Mouse (Mus musculus) mouse embryonic stem cell (cell line): Measurements from ENCODE around the gene Dlk1.

Source experiments
- in situ Hi-C, 2 experiments: fragments of 300-500 bp; cut with MboI; formaldehyde crosslinking; loops; 1 replicate in 1 of 2; 3 replicates in 1 of 2; pipeline ENCODE4 v1.14.3; 2019 to 2020; ENCODE audit warnings: low sequenced_read_pairs in 2 of 2, low pct_unique_long_range_greater_than_20kb in 1 of 2, mixed read lengths in 1 of 2; ENCODE audit not compliant: unreplicated experiment in 1 of 2

The Dlk1 gene

GRCm38 (mm10) chr12:109452592-109452991 is at the start of gene Dlk1:
Gene Dlk1 (plus strand): TSS chr12:109452823.
- in situ Hi-C loops, result no loop called here

DNA sequence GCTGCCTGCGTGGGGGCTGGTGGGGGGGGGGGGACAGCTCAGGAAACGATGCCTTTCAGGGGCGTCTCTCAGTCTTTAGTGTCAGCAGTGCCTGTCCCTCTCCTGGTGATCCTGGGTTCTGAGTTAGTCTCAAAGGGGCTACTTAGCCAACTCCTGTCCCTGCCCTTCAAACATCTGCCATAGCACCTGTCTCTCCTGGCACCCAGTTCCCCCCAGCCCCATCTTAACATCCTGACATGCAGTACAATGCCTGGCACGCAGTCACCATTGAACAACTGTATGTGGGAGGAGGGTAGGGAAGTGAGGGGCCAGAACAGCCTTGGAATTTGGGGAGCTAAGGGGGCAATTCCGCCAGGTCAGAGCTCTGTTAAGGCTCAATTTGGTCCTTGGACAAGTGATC is 49.7 kb upstream of the Dlk1 start:
- in situ Hi-C loops, result no loop called here

DNA sequence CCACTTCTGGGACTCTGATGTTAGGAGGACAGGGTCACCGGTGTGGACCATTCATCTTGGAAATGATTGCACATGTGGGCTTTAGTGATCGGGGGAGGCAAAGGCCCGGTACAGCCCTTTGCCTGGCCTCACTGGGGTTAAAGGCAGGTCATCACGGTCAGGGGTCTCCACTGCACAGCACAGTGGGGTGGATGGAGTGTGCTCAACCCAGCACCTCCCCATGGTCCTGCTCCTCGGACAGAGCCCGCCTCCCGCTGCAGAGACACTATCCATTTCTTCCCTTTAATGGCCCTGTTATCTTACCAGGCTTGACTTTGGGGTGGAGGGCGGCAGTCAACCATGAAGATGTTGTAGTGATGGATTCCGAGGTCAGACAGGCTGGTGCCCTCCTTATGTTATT is 48.9 kb upstream of the Dlk1 start:
- in situ Hi-C loops, result no loop called here

DNA sequence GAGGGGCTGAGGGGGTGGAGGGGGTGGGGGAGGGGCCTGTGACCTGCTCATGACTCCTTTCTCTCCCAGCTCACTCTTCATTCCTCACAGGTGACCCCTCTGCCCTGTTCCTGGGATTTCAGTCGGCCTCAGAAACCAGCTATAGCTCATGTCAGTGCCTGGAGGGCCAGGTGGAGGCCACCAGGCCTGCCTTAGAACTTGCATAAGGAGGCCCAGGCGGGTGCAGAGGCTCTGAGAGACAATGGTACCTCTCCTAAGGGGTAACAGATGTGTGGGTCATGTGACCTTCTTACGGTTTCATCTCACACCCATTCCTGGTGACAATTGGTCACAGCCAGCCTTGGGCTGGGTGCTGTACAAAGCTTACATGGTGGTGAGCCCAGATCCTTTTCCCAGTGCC is 46.6 kb upstream of the Dlk1 start:
- in situ Hi-C loops, result no loop called here

- in situ Hi-C loops, result no loop called here
Observed at GRCm38 (mm10) chr12:109410723-109411122, 41.9 kb upstream of the Dlk1 start.

- in situ Hi-C loops, result no loop called here
Observed at GRCm38 (mm10) chr12:109411172-109412070, 41.2 kb upstream of the Dlk1 start.

DNA sequence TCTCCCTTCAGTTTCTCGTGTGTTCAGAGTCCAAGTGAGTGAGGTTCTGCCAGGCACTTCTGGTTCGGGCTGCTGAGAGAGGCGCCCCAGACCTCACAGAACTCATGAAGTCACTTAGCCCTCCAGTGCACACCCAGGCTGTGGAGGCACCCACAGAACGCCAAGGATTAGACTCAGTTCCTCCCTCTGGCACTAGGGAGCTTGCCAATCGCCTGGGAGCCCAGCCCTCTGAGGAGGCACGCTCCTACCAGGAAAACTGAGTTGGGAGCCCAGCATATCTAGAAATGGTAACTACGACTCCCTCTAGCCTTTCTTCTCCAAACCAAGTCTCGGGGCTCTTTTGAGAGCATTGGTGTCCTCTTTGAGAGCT is 40.6 kb upstream of the Dlk1 start:
- in situ Hi-C loops, result no loop called here

- in situ Hi-C loops, result no loop called here
Observed at GRCm38 (mm10) chr12:109412675-109413074, 39.9 kb upstream of the Dlk1 start.

DNA sequence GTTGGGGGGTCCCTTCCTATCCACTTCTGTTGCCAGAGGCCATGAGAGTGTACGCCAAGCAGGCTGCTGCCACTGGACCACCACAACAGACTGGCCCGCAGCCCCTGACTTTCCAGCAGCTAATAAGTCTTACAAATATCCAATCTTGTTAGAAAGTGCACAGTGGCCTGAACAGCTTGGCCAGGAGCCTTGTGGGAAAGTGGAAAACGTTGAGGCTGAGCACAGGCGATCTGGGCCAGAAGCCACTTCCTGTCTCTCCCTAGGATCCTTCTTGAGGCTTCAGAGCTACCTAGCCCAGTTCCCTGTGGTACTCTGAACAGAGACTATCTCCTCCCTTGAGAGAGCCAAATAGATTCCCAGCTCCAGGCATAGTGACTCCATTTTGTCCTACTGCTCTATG is 39.3 kb upstream of the Dlk1 start:
- in situ Hi-C loops, result no loop called here

DNA sequence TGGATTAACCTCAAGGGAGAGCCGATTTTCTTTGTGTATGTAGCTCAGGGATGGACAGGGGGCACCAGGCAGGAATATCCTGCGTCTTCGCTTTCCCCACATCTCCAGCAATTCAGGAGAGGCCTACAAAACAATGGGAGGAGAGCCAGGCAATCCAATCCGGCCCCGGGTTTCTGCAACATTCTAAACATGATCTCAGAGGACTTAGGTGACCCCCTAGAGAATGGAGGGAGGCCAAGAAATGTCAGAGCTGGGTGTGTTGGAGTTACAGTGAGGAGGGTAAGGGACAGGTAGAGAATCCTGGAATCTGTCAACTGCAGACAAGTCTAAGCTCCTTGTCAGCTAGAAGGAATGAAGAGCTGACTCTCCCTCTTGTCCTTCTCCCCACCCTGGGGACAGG is 35.9 kb upstream of the Dlk1 start:
- in situ Hi-C loops, result no loop called here

DNA sequence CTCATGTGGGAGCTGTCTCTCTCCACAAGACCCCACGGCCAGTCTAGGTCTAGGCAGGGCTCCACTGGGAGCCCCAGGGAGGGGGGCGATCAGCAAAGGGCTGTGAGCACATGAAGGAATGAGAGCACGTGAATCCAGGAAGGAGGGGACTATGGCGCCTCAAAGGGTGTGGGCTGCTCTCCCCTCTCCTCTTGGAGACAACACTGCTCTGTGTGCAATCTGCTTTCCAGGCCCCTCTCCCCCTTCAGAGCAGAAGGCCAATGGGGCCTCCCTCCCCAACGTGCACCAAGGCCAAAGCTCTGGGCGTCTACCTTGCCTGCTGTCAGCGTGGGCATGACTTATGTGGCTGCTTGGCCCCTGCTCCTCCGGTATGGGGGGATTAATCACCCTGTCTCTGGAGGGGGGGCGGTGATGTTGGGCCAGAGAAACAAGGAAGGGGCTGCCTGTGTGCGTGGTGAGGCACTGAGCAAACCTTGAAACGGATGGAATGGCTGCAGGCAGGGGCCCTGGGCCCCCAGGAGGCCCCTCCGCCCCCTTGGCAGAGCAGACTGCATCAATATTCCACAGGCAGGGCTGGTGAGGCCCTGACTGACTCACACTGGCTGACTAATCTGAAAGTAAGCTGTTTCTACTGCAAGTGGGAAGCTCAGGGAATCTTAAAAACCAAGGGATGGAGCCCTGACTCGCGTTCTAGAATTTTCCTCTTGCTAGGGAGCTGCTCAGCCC is 35.0 kb upstream of the Dlk1 start:
- in situ Hi-C loops, result no loop called here

DNA sequence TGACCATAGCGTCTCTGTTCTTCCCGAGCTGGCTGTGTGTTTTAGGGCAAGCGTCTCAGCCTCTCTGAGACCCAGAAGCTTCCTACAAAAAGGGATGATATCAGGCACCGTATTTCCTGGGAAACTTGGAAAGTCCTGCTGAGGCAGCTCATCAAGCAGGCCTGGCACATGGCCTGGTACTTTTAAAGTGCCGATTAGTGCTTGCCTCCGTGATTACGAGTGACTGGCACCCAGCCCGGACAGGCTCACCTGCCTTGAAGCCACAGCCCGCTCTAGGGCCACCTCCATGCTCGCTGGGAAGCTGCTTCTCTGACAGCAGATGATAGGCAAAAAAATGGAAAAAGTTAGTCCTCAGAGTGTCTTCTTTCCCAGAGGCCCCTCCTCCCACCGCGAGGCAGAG is 32.6 kb upstream of the Dlk1 start:
- in situ Hi-C loops, result no loop called here

DNA sequence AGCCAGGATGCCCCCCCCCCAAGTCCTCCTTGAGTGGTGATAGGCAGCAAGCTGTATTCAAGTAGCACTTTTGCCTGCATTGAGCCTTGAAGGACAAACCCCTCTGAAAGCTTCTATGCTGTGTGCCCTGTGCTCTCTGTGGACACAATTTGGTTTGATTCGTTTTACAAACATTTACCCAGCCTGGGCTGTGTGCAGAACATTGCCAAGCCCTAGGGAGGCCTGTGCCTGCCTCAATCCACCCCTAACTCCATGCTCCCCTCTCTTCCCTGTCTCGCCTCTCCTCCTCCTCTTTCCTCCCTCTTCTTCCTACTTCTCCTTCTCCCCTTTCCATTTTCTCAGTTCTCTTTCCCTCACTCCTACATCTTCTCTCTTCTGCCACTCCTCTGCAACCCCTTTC is 29.5 kb upstream of the Dlk1 start:
- in situ Hi-C loops, result no loop called here

- in situ Hi-C loops, result no loop called here
Observed at GRCm38 (mm10) chr12:109423716-109424429, 28.8 kb upstream of the Dlk1 start.

DNA sequence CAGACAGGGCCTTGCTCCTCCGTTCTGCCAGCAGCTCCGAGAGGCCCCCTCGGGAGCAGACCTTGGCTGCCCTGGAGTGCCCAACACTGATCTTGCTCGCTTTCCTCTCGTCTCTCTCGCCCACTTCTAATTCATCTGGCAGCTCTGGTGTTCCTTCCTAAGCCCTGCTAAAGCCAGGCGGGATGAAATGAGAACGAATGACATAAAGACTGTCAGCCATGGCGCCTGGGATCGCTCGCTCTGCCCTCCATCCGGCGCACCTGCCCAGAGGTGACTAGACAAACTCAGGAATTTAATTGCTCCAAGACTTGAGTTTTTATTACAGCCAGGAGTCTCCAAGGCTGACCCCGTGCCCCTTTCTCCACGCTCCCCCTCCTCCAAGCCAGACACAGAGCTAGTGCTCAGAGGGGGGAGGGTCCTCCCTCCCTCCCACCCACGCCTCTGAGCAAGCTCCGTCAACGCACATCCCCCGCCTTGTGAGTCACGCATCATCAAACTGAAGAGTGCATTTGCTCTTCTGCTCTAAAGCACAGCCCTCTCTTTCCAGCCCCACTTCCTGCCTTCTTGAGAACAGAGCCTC is 27.8 kb upstream of the Dlk1 start:
- in situ Hi-C loops, result loop anchor here (25.0 kb wide), 1 partner anchor 537 kb away; no protein-coding TSS in a partner anchor

- in situ Hi-C loops, result loop anchor here (25.0 kb wide), 1 partner anchor 536 kb away; no protein-coding TSS in a partner anchor
Observed at GRCm38 (mm10) chr12:109425982-109426381, 26.6 kb upstream of the Dlk1 start.

DNA sequence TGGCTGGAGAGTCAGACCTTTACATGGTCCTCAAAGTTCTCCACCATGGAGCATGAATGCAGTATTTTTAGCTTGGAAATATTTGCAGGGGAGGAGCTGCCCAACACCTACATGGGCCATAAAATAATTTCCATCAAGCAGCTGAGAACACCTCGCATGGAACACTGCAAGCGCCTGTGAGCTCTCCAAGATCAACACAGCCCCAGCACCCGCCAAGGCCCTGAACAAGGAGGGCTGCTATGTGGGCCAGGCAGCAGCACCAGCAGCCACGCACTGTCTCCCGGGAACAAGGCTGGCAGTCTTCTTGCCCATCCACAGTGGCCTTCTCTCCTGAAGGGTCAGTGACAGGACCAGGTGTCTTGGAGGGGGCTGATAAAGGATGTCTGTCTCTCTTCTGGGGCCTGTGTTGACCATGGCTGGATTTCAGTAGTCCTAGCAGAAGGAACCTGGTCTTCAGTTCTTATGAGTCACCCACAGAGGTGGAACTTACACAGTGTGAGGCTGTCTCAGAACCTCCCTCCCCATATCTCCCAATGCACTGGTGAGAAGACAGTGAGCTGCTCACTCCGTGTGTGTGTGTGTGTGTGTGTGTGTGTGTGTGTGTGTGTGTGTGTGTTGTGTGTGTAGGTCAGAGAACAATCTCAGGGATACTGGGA is 20.0 kb upstream of the Dlk1 start:
- in situ Hi-C loops, result loop anchor here (25.0 kb wide), 1 partner anchor 530 kb away; no protein-coding TSS in a partner anchor

- in situ Hi-C loops, result loop anchor here (25.0 kb wide), 1 partner anchor 526 kb away; no protein-coding TSS in a partner anchor
Observed at GRCm38 (mm10) chr12:109436367-109436807, 16.2 kb upstream of the Dlk1 start.
